Mouse (Mus musculus) kidney, embryonic 14.5 days (tissue): ENCODE data around the gene Cadm1. TPM values are rescaled to one million over a fixed set of nuclear protein-coding genes. Genes with fewer than 3 reads are reported as not detected.
A peak's percentile ranks its signal among the peaks of the same experiment; 100 is the strongest.

ENCODE experiments used
- ATAC-seq: fragments of 200-750 bp; cut with Nextera tagmentation; 2 replicates; pipeline ENCODE4 v1.8.0; 2017; ENCODE audit warnings: moderate number of reproducible peaks, mild to moderate bottlenecking, moderate TSS enrichment, moderate library complexity; ENCODE audit not compliant: low FRiP score, low TSS enrichment
- H3K27ac ChIP-seq: fragments of 300-500 bp; sonication (generic); 2 replicates; pipeline ENCODE4 v1.5.1; 2014; ENCODE audit warnings: low read depth, mild to moderate bottlenecking, low read length, moderate library complexity, mixed read lengths
- H3K27me3 ChIP-seq: fragments of 300-500 bp; sonication (generic); 2 replicates; pipeline ENCODE4 v1.6.1; 2014; ENCODE audit warnings: mild to moderate bottlenecking, low read length; ENCODE audit not compliant: control insufficient read depth, insufficient read depth
- H3K36me3 ChIP-seq: fragments of 300-500 bp; sonication (generic); 2 replicates; pipeline ENCODE4 v1.6.1; 2014; ENCODE audit warnings: low read length, mixed read lengths; ENCODE audit not compliant: control insufficient read depth, insufficient read depth
- H3K4me1 ChIP-seq: fragments of 300-500 bp; sonication (generic); 2 replicates; pipeline ENCODE4 v1.6.1; 2014; ENCODE audit warnings: low read length, mixed read lengths; ENCODE audit not compliant: control insufficient read depth, insufficient read depth
- H3K4me2 ChIP-seq: fragments of 300-500 bp; sonication (generic); replicated peaks from 2 replicates; pipeline ENCODE4 v1.6.1; 2014; ENCODE audit warnings: low read depth, mild to moderate bottlenecking, low read length
- H3K4me3 ChIP-seq: fragments of 300-500 bp; sonication (generic); 2 replicates; pipeline ENCODE4 v1.5.1; 2014; ENCODE audit warnings: mild to moderate bottlenecking, low read length
- H3K9ac ChIP-seq: fragments of 300-500 bp; sonication (generic); 2 replicates; pipeline ENCODE4 v1.6.1; 2014; ENCODE audit warnings: low read depth, mild to moderate bottlenecking, low read length, moderate library complexity
- H3K9me3 ChIP-seq: fragments of 300-500 bp; sonication (generic); 2 replicates; pipeline ENCODE4 v1.6.1; 2016; ENCODE audit warnings: low read length; ENCODE audit not compliant: control insufficient read depth
- WGBS: fragments of 180-500 bp; shearing (Covaris S2); extraction: QIAGEN DNeasy Blood & Tissue Kit; methylation state at CpG from one replicate; pipeline ENCODE4 v1.1.7; 2014; 5-methylcytosine and 5-hydroxymethylcytosine counted together
- polyA plus RNA-seq: library from polyadenylated mRNA; unstranded; fragments of >200 nt; fragmentation: Nextera tagmentation; extraction: Ambion mirVana; gene quantifications from 2 replicates; pipeline ENCODE4 v1.2.1, GENCODE M21; 2014

Gene Cadm1
- polyA plus RNA-seq: 66.3 and 92.1 TPM in 2 replicates

DNA sequence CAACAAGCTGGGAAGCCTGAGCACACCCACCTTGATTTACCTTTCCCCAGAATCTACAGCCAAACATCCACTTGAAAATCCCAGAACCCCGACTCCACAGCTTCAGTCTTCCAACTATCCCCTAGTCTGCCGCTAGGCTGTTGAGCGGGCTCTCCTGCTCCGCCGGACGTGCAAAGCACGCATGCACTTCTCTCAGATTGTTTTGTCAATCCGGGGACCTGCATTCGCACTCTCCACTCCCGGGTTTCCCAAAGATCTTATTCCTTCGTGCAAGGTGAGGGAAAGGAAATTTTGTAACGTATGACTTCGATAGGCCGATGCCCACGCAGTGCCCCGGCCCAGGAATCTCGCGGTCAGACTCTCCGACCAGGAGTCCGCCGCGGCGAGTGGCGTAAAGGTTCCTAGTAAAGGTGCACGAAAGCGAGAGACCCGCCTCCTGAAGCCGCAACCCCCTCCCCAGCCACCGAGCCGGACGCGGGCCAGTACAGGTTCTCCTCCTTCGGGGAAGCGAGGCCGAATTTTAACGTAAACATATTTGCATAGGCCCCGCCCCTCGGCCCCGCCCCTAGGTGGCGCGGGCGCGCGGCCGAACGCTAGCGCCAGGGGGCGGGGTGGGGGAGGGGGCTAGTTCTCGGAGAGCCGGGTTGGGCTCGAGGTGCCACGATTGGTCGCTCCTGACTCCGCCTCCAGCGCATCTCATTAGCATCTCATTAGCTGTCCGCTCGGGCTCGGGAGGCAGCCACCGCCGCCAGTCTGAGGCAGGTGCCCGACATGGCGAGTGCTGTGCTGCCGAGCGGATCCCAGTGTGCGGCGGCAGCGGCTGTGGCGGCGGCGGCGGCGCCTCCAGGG is at the start of gene Cadm1:
Gene Cadm1 (plus strand): TSS at position 572 of the 849 bp plus-strand sequence.
- H3K9ac ChIP-seq: peak within 1 kb of the TSS; percentile 80
- under 1% methylated on average over 65 of the region's 72 CpGs for WGBS
- peak within 1 kb of the TSS; percentile 81 for H3K27ac ChIP-seq
- H3K27me3 ChIP-seq: 0 out of 2 replicates have a peak, but pooled peaks cover 6% of the 10 kb centered on the region
- peak within 1 kb of the TSS; percentile 86 for H3K4me2 ChIP-seq
- H3K4me1 ChIP-seq: peaks cover 3% of the 10 kb centered on the region; the same call in 1 of the 2 replicates
- H3K36me3 ChIP-seq: no peaks in the 10 kb centered on the region
- peak within 1 kb of the TSS; percentile 80 for H3K4me3 ChIP-seq
- peak; percentile 97 for ATAC-seq
- H3K9me3 ChIP-seq: no peaks in the 10 kb centered on the region

DNA sequence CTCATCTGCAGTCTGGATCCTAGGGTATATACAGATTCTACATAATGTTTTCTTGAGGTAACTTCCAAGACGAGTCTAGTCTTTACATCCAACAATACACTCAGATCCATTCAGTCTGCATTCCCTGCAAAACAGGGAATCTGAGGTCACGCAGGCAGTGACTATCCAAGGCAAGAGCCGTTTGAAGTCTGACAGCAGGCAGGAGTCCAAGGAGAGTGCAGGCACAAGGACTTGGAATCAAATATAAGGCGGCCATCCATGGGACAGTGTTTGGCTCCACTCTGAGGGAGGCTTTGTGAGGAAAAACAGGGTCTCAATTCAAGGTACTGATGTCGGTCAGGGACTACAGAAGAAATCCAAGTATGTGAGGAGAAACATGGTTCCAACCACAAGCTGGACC is 45.5 kb upstream of the Cadm1 start:
- no peaks in the 10 kb centered on the region for H3K4me1 ChIP-seq
- WGBS: 84% methylated on average over 5 of the region's 5 CpGs
- no peak overlapping the region for H3K4me2 ChIP-seq
- H3K27ac ChIP-seq: no peak overlapping the region
- H3K27me3 ChIP-seq: no peaks in the 10 kb centered on the region
- H3K9ac ChIP-seq: no peak overlapping the region
- H3K4me3 ChIP-seq: no peak overlapping the region
- no peak for ATAC-seq
- no peaks in the 10 kb centered on the region for H3K36me3 ChIP-seq
- H3K9me3 ChIP-seq: no peaks in the 10 kb centered on the region

DNA sequence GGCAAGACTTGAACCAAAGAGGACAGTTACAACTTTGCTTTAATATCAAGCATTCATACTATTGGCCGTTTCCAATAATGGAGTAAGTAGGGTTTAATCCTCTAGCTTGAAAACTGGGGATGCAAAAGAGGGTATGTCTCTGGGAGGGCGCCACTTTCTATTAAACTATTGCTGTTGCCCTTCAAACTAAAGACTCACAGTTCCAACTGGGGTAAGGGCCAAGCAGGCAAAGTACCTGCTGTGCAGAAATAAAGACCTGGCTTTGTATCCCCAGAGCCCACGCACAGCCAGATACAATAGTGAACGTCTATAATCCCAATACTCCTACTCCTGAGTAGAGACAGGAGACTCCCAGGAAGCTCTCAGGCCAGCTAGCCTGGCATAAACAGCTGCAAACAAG is 44.8 kb upstream of the Cadm1 start:
- no peak for ATAC-seq
- Histone ChIP-seq H3K4me3 (no peak overlapping the region), H3K27ac (no peak overlapping the region), H3K36me3 (no peaks in the 10 kb centered on the region), H3K4me1 (no peaks in the 10 kb centered on the region), H3K4me2 (no peak overlapping the region), H3K9me3 (no peaks in the 10 kb centered on the region), H3K9ac (no peak overlapping the region), H3K27me3 (no peaks in the 10 kb centered on the region)
- WGBS: 87% methylated on average over 4 of the region's 4 CpGs

DNA sequence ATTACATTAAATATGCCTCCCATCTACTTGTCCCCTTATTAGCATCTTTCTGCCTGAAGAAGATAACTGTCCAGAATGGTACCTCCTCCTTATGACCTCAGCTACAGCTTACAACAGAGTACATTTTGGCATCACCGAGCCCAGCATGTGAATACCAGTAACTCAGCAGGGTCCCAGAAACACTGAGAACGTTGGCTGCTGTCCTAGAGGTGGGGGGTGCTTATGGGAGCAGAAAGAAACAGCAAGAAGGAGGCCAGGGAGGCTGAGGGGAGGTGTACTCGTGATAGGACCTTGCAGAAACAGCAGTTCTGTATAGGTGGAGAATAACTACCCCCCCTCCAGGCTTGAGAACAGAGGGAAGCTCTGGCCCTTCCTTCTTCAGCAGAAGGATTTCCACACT is 30.2 kb upstream of the Cadm1 start:
- no peaks in the 10 kb centered on the region for H3K27me3 ChIP-seq
- no peak overlapping the region for H3K9ac ChIP-seq
- H3K27ac ChIP-seq: no peak overlapping the region
- 49% methylated on average over 3 of the region's 3 CpGs for WGBS
- no peak for ATAC-seq
- no peaks in the 10 kb centered on the region for H3K4me1 ChIP-seq
- no peak overlapping the region for H3K4me3 ChIP-seq
- H3K36me3 ChIP-seq: no peaks in the 10 kb centered on the region
- H3K9me3 ChIP-seq: no peaks in the 10 kb centered on the region
- H3K4me2 ChIP-seq: no peak overlapping the region

DNA sequence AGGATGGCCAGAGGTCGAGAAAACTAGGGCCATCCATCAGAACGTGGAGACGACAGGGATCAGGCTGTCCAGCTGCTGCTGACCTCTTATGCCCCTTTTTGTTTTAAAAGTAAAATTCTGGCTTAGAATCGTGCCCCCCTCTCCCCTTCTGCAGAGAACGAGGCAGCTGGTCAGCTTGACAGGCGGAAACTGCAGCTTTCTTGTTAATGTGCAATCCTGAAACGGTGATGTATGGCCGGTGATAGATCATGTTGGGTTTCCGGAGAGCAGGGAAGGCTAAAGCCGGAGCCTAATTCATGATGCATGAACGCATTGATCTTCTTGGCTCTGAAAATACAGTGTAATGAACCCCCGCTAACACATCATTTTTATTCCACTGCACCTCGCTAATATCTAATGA is 24.0 kb upstream of the Cadm1 start:
- 0 out of 2 replicates have a peak, but pooled peaks have one; percentile 57 for ATAC-seq
- 6% methylated on average over 13 of the region's 13 CpGs for WGBS
- Histone ChIP-seq H3K27me3 (no peaks in the 10 kb centered on the region), H3K4me3 (no peak overlapping the region), H3K27ac (no peak overlapping the region), H3K4me1 (peaks cover 10% of the 10 kb centered on the region), H3K4me2 (no peak overlapping the region), H3K36me3 (no peaks in the 10 kb centered on the region), H3K9ac (peak overlapping the region; percentile 18; the same call in 1 of the 2 replicates), H3K9me3 (no peaks in the 10 kb centered on the region)

DNA sequence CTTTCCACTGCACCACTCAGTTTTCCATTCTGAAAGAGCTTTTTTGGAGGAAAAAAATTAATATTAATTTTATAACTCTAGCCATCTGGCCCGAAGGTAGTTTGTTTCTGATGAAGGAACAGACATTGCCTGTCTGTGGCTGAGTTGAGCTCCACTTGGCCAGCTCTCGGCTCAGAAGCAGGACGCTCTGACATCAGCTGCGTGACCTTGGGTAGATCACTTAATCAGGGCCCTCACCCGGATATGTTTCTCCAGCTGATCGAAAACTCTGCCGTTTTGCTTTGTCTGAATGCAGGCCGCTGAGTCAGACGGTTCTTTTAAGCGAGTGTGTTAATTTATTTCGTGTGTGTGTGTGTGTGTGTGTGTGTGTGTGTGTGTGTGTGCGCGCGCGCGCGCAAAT is 23.1 kb upstream of the Cadm1 start:
- Histone ChIP-seq H3K4me1 (peaks cover 10% of the 10 kb centered on the region), H3K27me3 (no peaks in the 10 kb centered on the region)
- WGBS: 78% methylated on average over 17 of the region's 17 CpGs

DNA sequence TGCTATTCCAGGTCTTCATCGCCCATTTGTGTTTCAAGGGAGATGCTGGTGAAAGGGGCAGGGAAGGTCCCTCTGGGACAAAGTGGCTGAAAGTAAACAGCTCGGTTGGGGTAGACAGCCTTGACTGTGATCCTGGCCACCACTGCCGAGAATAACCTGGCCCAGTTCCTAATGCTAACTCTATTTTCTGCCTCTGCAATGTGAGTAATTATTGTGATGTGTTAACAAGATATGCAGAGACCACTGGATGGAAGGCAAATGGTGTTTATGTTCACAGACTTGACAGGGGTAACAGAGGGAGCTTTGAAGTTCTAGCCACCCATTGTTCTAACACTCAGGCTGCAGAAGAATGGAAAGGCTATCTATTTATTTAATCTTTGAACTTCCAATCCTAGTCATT is 21.9 kb upstream of the Cadm1 start:
- H3K9me3 ChIP-seq: no peaks in the 10 kb centered on the region
- no peak overlapping the region for H3K9ac ChIP-seq
- no peak overlapping the region for H3K27ac ChIP-seq
- no peaks in the 10 kb centered on the region for H3K36me3 ChIP-seq
- H3K4me3 ChIP-seq: no peak overlapping the region
- H3K4me2 ChIP-seq: no peak overlapping the region
- H3K4me1 ChIP-seq: peaks cover 10% of the 10 kb centered on the region
- 55% methylated on average over 3 of the region's 3 CpGs for WGBS
- ATAC-seq: no peak
- H3K27me3 ChIP-seq: no peaks in the 10 kb centered on the region

More for the DNA sequence above, 23.1 kb upstream of the Cadm1 start:
- H3K9ac ChIP-seq: no peak overlapping the region
- H3K4me2 ChIP-seq: no peak overlapping the region
- H3K4me3 ChIP-seq: no peak overlapping the region
- ATAC-seq: no peak
- H3K27ac ChIP-seq: no peak overlapping the region
- H3K9me3 ChIP-seq: no peaks in the 10 kb centered on the region
- H3K36me3 ChIP-seq: no peaks in the 10 kb centered on the region

DNA sequence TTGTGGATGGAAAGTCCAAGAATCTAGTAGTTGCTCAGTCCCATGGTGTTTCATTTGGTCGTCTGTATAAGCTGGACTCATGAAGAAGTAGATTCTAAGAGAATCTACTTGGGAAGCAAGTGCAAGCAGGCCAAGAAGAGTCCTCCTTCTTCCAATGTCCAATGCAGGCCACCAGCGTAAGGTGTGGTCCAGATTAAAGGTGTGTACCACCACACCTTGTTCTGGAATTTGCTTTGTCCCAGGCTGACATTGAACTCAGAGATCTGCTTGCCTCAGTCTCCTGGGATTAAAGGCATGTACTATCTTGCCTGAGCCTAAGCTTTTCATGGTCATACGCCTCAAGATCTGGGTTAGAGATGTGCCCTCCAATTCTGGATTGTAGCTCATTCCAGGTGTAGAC is 17.5 kb upstream of the Cadm1 start:
- Histone ChIP-seq H3K4me1 (no peaks in the 10 kb centered on the region), H3K27ac (no peak overlapping the region), H3K9me3 (no peaks in the 10 kb centered on the region), H3K4me2 (no peak overlapping the region), H3K4me3 (no peak overlapping the region), H3K27me3 (0 out of 2 replicates have a peak, but pooled peaks cover 4% of the 10 kb centered on the region), H3K36me3 (no peaks in the 10 kb centered on the region), H3K9ac (no peak overlapping the region)
- 92% methylated on average over 3 of the region's 3 CpGs for WGBS
- ATAC-seq: no peak

DNA sequence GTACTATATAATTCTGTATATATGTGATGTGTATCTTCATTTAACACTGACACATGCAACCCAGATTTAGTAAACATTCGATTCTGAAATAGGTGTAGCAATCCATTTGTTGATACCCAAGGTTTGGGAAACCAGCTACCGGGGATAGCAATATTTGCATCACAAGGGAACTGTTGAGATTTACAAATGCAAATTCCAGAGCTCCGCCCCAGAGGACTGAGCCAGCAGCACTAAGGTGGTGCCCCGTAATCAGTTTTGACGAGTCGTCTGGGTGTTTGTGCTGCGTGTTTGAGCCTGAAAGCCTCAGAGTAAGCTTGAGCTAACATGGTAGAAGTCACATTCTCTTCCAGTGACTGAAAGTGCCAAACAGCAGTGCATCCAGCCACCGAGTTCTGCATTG is 15.7 kb upstream of the Cadm1 start:
- Histone ChIP-seq H3K4me2 (no peak overlapping the region), H3K9ac (no peak overlapping the region), H3K9me3 (no peaks in the 10 kb centered on the region), H3K27me3 (0 out of 2 replicates have a peak, but pooled peaks cover 4% of the 10 kb centered on the region), H3K4me1 (no peaks in the 10 kb centered on the region), H3K4me3 (no peak overlapping the region), H3K27ac (no peak overlapping the region), H3K36me3 (no peaks in the 10 kb centered on the region)
- 29% methylated on average over 8 of the region's 8 CpGs for WGBS
- no peak for ATAC-seq
